Mouse (Mus musculus): ENCODE measurements around the gene Tenm1.

DNA sequence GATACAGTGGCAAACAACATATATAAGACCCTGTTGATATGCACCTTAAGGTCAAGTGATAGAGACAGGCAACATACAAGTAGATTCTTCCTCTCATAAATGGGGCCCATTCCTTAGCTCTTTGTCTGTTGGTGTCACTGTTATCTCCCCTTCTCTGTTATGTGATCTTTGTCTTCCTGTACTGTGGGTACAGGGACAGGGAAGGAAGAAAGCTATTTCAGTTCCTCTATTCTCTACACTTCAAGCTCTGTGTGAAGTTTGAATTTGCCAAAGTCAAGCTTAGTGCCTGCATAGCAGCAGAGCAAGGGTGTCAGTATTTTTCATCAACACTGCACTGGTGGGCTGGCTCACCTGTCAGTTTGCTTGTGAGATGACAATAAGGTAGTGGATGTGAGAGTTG lies 928.4 kb downstream of the Tenm1 start:
- TF ChIP-seq CTCF (IDR thresholded peaks at IDR 0.05; ENCODE audit: low read depth, low read length) (no peak), POLR2A (IDR thresholded peaks at IDR 0.05; ENCODE audit: extremely low read depth, insufficient read depth, low read length) (no peak)
